Mouse (Mus musculus): ENCODE data around the gene Pnkp. TPM values are rescaled to one million over a fixed set of nuclear protein-coding genes. Genes with fewer than 3 reads are reported as not detected.
"Not testable (repeated sequence)": the region's sequence is repeated elsewhere in the genome, so short reads cannot be mapped to it uniquely, and the experiment has no call there.

The Pnkp gene
- polyA plus RNA-seq, 1 experiment from 2014 or later = 38.4 TPM

GRCm38 (mm10) chr7:44869697-44870528, 13.0 kb downstream of the Pnkp start, which contains the start of gene Ptov1:
Ptov1 (minus strand) TSS chr7:44869788.
- DNase-seq (ENCODE audit: low spot score) = peak; percentile 95
- Histone ChIP-seq H3K27me3 (ENCODE audit: low read depth, poor library complexity, severe bottlenecking) (no peaks in the 10 kb centered on the region), H3K27ac (replicated peaks) (peak within 1 kb of the TSS; percentile 99), H3K4me3 (peak within 1 kb of the TSS; percentile 98), H3K4me1 (peaks cover 62% of the 10 kb centered on the region), H3K36me3 (peaks cover 34% of the 10 kb centered on the region), H3K9me3 (replicated peaks) (no peaks in the 10 kb centered on the region)
- 13% methylated on average over 29 of the region's 29 CpGs for WGBS

GRCm38 (mm10) chr7:44870614-44871013, 13.7 kb downstream of the Pnkp start:
- H3K27me3 ChIP-seq (ENCODE audit: low read depth, poor library complexity, severe bottlenecking) = no peaks in the 10 kb centered on the region
- peaks cover 30% of the 10 kb centered on the region for H3K36me3 ChIP-seq
- 84% methylated on average over 6 of the region's 6 CpGs for WGBS
- no peak for DNase-seq (ENCODE audit: low spot score)
- H3K9me3 ChIP-seq (replicated peaks) = no peaks in the 10 kb centered on the region
- peaks cover 56% of the 10 kb centered on the region for H3K4me1 ChIP-seq
- peak overlapping the region; percentile 98 for H3K4me3 ChIP-seq
- H3K27ac ChIP-seq (replicated peaks) = peak overlapping the region; percentile 99

- H3K9me3 ChIP-seq (replicated peaks) = no peaks in the 10 kb centered on the region
- DNase-seq (ENCODE audit: low spot score) = no peak
- 60% methylated on average over 1 of the region's 1 CpGs for WGBS
- H3K4me1 ChIP-seq = peaks cover 50% of the 10 kb centered on the region
- H3K27me3 ChIP-seq (ENCODE audit: low read depth, poor library complexity, severe bottlenecking) = no peaks in the 10 kb centered on the region
- H3K36me3 ChIP-seq = peaks cover 30% of the 10 kb centered on the region
- H3K27ac ChIP-seq (replicated peaks) = no peak overlapping the region
- H3K4me3 ChIP-seq = peak overlapping the region; percentile 16; the same call in 1 of the 2 replicates
Measured at GRCm38 (mm10) chr7:44871181-44871580, 14.2 kb downstream of the Pnkp start.

DNA sequence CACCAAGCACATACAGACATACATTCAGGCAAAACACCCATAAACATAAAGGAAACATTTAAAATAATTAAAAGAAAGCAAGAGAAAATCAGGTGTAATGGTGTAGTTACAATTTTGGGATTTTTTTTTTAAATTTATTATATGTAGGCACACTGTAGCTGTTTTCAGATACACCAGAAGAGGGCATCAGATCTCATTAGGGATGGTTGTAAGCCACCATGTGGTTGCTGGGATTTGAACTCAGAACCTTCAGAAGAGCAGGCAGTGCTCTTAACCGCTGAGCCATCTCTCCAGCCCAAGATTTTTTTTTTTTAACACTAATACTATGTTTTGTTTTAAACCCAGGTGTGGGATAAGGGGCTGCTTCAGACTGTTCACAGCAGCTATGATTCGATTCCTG, 14.8 kb downstream of the Pnkp start:
- not testable (repeated sequence) for H3K9me3 ChIP-seq (replicated peaks); H3K27ac ChIP-seq (replicated peaks); DNase-seq (ENCODE audit: low spot score); H3K4me3 ChIP-seq; H3K27me3 ChIP-seq (ENCODE audit: low read depth, poor library complexity, severe bottlenecking)
- 93% methylated on average over 2 of the region's 2 CpGs for WGBS
- Histone ChIP-seq H3K4me1 (peaks cover 44% of the 10 kb centered on the region), H3K36me3 (peaks cover 30% of the 10 kb centered on the region)

GRCm38 (mm10) chr7:44877833-44878232, 20.9 kb downstream of the Pnkp start:
- H3K36me3 ChIP-seq = peaks cover 75% of the 10 kb centered on the region
- H3K4me3 ChIP-seq = peak overlapping the region; percentile 20; the same call in 1 of the 2 replicates
- DNase-seq (ENCODE audit: low spot score) = no peak
- no peaks in the 10 kb centered on the region for H3K27me3 ChIP-seq (ENCODE audit: low read depth, poor library complexity, severe bottlenecking)
- no peaks in the 10 kb centered on the region for H3K9me3 ChIP-seq (replicated peaks)
- H3K27ac ChIP-seq (replicated peaks) = no peak overlapping the region
- H3K4me1 ChIP-seq = peaks cover 5% of the 10 kb centered on the region; the same call in 1 of the 2 replicates
- WGBS = 92% methylated on average over 14 of the region's 14 CpGs

DNA sequence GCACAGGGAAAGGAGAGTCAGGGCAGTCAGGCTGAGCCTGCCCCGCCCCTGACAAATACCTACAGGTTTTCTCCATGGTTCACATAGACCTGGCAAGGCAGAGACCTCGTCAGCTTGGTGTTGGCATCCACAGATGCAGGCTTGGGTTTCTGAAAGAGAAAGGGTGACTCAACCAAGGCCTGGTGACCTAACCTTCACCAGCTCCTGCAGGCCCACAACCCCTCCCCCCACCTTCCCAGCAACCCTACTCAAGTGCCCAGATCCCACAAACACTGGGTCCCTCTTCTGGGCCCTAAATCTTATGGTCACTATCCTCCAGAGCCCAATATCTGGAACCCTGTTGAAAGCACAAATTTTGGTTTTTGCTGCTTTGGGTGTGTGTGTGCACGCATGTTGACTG, 26.1 kb downstream of the Pnkp start:
- Histone ChIP-seq H3K27ac (replicated peaks) (no peak overlapping the region), H3K4me1 (peaks cover 19% of the 10 kb centered on the region), H3K4me3 (no peak overlapping the region), H3K9me3 (replicated peaks) (no peaks in the 10 kb centered on the region), H3K27me3 (ENCODE audit: low read depth, poor library complexity, severe bottlenecking) (no peaks in the 10 kb centered on the region), H3K36me3 (peaks cover 100% of the 10 kb centered on the region)
- no peak for DNase-seq (ENCODE audit: low spot score)
- 93% methylated on average over 3 of the region's 3 CpGs for WGBS

GRCm38 (mm10) chr7:44884637-44885036, 27.7 kb downstream of the Pnkp start:
- 98% methylated on average over 5 of the region's 5 CpGs for WGBS
- Histone ChIP-seq H3K4me3 (no peak overlapping the region), H3K9me3 (replicated peaks) (no peaks in the 10 kb centered on the region), H3K36me3 (peaks cover 100% of the 10 kb centered on the region), H3K4me1 (peaks cover 34% of the 10 kb centered on the region), H3K27ac (replicated peaks) (no peak overlapping the region), H3K27me3 (ENCODE audit: low read depth, poor library complexity, severe bottlenecking) (no peaks in the 10 kb centered on the region)
- no peak for DNase-seq (ENCODE audit: low spot score)

- H3K27me3 ChIP-seq (ENCODE audit: low read depth, poor library complexity, severe bottlenecking) = no peaks in the 10 kb centered on the region
- H3K9me3 ChIP-seq (replicated peaks) = no peaks in the 10 kb centered on the region
- H3K27ac ChIP-seq (replicated peaks) = no peak overlapping the region
- no peak for DNase-seq (ENCODE audit: low spot score)
- 91% methylated on average over 7 of the region's 7 CpGs for WGBS
- peaks cover 53% of the 10 kb centered on the region for H3K4me1 ChIP-seq
- no peak overlapping the region for H3K4me3 ChIP-seq
- peaks cover 91% of the 10 kb centered on the region for H3K36me3 ChIP-seq
Measured at GRCm38 (mm10) chr7:44886964-44887363, 30.0 kb downstream of the Pnkp start.

DNA sequence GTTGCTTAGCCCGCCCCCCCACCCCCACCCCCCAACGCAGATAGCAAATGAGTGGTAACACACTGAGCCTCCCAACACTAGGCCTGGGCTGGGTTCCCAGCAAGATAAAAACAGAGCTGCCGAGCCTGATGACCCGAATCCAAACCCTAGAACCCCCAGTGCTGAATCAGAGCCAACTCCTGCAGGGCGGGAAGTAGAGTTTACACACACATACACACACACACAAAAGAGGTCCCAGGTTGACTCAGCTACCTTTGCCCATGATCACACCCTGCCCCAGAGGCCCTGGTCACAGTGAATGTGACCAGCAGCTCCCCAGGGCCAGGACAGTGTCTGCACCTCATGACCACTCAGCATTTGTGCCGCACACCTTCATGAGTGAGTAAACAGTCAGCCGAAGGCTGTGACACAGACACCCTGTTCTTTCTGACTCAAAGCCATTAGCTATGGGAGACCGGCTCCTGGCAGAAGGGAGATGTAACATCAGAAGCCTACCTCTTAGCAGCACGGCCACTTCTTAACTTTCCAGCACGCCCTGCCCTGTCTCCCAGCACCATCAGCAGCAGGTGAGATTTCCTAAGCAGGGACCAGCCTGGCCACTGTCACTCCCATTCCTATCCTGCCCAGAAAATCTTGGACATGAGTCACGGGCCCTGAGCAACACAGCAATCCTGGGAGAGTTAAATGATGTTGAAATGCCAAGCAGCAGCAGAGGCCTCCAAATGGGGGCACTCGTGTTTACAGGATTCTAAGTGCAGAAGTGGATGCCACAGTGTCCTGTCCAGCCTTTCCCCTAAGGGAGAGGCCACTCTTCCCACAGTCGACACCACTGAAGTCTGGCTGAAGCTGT, 31.5 kb downstream of the Pnkp start:
- Histone ChIP-seq H3K27ac (replicated peaks) (no peak overlapping the region; the same call in 1 of the 2 replicates), H3K4me1 (peaks cover 59% of the 10 kb centered on the region), H3K4me3 (0 out of 2 replicates have a peak overlapping the region, but pooled peaks have one; percentile 9), H3K36me3 (peaks cover 76% of the 10 kb centered on the region), H3K9me3 (replicated peaks) (no peaks in the 10 kb centered on the region), H3K27me3 (ENCODE audit: low read depth, poor library complexity, severe bottlenecking) (no peaks in the 10 kb centered on the region)
- WGBS = 96% methylated on average over 13 of the region's 13 CpGs
- no peak for DNase-seq (ENCODE audit: low spot score)

DNA sequence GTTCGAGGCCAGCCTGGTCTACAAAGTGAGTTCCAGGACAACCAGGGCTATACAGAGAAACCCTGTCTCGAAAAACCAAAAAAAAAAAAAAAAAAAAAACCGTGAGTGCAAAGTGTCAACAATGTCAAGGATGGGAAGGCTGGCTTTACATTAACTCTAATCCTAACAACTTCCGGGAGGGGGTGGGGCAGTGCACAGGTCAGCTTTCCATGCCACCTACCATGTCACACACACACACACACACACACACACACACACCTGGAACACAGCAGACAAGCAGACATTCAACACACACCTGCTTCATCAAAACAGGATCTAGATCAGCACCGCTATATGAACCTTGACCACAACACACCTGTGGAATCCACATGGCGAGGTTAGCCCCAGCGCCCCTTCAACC, 33.2 kb downstream of the Pnkp start:
- Histone ChIP-seq H3K4me1 (peaks cover 76% of the 10 kb centered on the region), H3K4me3 (peak overlapping the region; percentile 90), H3K36me3 (peaks cover 59% of the 10 kb centered on the region), H3K27me3 (ENCODE audit: low read depth, poor library complexity, severe bottlenecking) (no peaks in the 10 kb centered on the region), H3K27ac (replicated peaks) (0 out of 2 replicates have a peak overlapping the region, but pooled peaks have one; percentile 95), H3K9me3 (replicated peaks) (no peaks in the 10 kb centered on the region)
- WGBS = 92% methylated on average over 7 of the region's 7 CpGs
- no peak for DNase-seq (ENCODE audit: low spot score)

DNA sequence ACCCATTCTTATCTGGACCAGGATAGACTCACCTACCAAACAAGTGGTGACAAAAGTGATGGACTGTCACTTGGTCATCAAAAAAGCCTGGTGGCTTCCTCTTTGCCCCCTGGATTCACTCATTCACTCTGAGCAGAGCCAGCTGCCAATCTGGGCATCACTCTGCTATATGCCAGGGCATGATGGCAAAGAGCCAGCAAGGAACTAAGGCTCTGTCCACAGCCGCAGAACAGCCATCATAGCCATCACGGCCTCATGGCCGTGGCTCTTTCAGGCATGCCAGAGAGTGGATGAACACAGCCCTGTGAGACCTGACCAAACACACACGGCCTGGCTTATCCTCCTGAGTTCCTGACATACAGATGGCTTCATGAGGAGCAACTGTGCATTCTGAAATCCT, 33.8 kb downstream of the Pnkp start:
- Histone ChIP-seq H3K27me3 (ENCODE audit: low read depth, poor library complexity, severe bottlenecking) (no peaks in the 10 kb centered on the region), H3K4me1 (peaks cover 76% of the 10 kb centered on the region), H3K4me3 (peak overlapping the region; percentile 90), H3K9me3 (replicated peaks) (no peaks in the 10 kb centered on the region), H3K36me3 (peaks cover 53% of the 10 kb centered on the region), H3K27ac (replicated peaks) (peak overlapping the region; percentile 95)
- DNase-seq (ENCODE audit: low spot score) = no peak
- 90% methylated on average over 4 of the region's 4 CpGs for WGBS

- Histone ChIP-seq H3K4me1 (peaks cover 73% of the 10 kb centered on the region), H3K27me3 (ENCODE audit: low read depth, poor library complexity, severe bottlenecking) (no peaks in the 10 kb centered on the region), H3K4me3 (peak overlapping the region; percentile 90), H3K36me3 (peaks cover 45% of the 10 kb centered on the region), H3K27ac (replicated peaks) (peak overlapping the region; percentile 95), H3K9me3 (replicated peaks) (no peaks in the 10 kb centered on the region)
- 33% methylated on average over 6 of the region's 6 CpGs for WGBS
- DNase-seq (ENCODE audit: low spot score) = no peak
Measured at GRCm38 (mm10) chr7:44891611-44892010, 34.7 kb downstream of the Pnkp start.
